Mouse (Mus musculus): Measurements from ENCODE around the gene Clcnka.

Gene Clcnka

GRCm38 (mm10) chr4:141398545-141398944, at the start of gene Clcnka:
Gene Clcnka, minus strand, starts transcription at chr4:141398724.
- peak; percentile 72 for DNase-seq

DNA sequence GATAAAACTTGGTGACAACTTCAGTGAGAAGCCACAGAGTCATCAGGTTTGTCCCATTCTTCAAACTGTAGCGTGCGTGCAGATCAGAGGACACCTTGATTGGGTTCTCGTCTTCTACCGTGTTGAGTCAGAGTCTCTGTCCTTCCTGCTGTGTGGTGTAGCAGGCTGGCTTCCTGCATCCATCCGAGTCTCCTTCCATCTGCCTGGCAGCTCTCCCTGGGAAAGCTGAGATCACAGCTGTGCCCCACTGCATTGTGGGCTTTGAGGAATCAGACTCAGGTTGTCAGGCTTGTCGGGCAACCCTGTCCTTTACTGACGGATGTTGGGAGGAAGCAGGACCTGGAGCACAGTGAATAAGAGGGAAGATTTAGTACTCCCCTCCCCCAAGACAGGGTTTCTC, 47.7 kb upstream of the Clcnka start:
- DNase-seq = no peak

- no peak for DNase-seq
Measured at GRCm38 (mm10) chr4:141445328-141445720, 46.8 kb upstream of the Clcnka start.

GRCm38 (mm10) chr4:141444451-141445327, 46.2 kb upstream of the Clcnka start, which contains the start of gene Zbtb17:
Gene Zbtb17, plus strand, starts transcription at chr4:141444654.
- DNase-seq = peak; percentile 83

- no peak for DNase-seq
Measured at GRCm38 (mm10) chr4:141443641-141444429, 45.3 kb upstream of the Clcnka start.

DNA sequence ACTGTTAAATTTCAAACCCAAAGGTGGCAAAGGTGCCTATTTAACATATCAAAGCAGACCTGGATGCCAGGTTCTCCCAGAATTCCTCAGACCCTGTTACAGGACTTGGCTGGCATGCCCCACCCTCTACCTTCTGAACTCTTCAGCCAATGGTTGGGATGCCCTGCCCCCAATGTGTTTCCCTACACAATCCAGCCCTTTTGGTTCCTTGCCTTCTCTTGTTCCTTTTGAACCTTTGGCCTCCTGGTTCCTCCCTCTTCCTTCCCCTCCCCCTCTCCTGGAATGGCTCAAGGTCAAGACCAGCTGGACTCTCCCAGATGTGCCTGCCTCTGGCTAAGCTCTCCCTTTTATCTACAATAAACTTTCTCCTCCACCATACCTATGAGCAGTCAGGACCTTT, 42.4 kb upstream of the Clcnka start:
- peak; percentile 89 for DNase-seq

- DNase-seq = peak; percentile 74
Measured at GRCm38 (mm10) chr4:141439083-141439803, 40.7 kb upstream of the Clcnka start.

DNA sequence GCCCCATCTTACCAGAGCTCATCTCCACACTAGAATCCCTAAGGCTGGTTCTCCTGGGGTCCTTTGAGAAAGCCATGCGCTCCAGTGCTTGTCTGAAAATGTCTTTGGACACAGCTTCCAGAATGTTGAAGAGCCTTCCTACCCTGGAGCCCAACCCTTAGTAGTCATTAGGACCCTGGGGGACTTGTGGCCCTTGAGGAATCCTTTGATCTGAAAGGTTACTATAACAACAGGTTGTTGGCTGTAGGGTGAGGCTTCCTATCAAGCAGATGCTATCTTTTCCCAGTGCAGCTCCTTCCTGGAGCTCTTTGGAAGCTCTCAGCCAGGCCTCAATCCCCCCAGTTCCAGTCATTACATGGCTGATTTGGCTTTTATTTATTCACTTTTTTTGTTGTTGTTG, 37.5 kb upstream of the Clcnka start, which contains the start of gene Srarp:
Gene Srarp, minus strand, starts transcription at position 132 of the 400 bp plus-strand sequence.
- DNase-seq = no peak

GRCm38 (mm10) chr4:141433191-141433590, 34.7 kb upstream of the Clcnka start:
- DNase-seq = no peak

- no peak for DNase-seq
Measured at GRCm38 (mm10) chr4:141432666-141433065, 34.1 kb upstream of the Clcnka start.

DNA sequence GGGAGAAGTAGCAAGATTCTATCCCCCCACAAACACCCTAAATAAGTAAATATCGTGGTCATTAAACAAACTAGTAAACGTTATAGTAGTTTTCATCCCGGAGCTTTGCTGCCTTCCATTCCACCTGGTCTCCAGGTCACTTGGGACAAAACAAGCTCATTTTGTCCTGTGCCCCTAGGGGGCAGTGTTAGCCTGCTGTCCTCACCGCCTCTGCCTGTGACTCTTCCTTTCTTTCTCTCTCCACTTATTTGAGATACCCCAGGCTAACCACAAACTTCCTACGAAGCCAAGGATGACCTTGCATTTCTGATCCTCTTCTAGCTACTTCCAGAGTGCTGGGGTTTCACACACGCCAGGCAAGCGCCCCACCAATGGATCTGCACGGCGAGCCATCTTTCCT, 32.5 kb upstream of the Clcnka start:
- DNase-seq = peak; percentile 72

GRCm38 (mm10) chr4:141429847-141430246, 31.3 kb upstream of the Clcnka start:
- DNase-seq = peak; percentile 52

DNA sequence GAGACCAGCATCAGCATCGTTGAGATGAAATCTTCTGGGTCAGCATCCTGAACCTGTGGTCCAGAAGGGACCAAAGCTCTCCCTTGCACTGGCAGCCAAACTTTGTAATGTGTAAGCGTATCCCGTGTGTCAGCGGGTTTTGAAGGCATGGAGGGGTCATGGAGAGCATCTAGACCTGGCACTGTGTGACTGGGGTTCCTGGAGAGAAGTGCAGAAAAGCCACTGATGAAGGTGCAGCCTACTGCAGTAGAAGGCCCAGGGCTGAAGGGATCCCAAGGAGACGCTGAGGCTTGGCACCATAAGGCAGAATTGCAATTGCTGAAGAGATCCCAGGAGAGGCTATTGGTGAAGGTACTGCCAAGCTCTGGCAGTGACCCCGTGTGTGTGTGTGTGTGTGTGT, 30.9 kb upstream of the Clcnka start:
- DNase-seq = no peak

- no peak for DNase-seq
Measured at GRCm38 (mm10) chr4:141427921-141428320, 29.4 kb upstream of the Clcnka start.

DNA sequence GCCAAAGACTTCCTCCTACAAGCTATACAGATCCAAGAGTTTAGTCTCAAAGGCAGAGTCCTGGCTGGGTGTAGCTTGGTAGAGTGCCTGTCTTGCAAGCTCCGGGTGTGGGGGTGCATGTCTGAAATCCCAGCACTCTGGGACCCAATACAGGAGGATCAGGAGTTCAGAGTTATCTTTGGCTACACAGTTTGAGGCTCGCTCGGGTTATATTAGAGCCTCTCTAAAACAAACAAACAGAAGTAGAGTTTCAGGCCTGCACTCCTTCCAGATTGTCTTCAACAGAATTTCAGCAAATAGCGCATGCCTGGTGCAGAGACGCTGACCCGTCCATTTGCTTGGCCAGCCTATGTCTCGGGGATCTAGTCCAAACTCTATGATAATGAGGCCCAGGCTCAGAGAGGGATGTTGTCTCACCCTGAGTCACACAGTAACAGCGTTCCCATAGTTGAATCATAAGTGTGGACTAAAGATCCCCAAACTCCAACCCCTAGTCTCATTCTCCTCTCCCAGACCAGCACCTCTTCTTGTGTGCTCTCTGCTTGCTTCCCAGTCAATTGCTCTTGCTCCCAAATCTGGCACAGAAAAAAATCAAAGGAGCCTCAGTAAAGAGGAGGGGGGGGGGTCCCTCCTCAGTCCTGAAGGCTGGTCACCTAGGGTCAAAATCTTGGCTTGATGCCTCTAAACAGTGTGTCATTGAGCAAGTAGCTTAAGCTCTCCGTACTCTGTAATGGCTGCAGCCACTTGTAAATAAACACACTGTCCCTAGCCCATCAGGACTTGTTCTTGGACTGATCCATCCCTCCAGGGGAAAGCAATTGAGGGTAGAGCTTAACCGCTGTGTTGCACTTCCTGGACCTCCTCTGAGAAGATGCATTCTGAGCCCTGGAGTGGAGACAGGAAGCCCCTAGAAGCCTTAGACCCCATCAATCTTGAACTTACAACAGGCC, 28.5 kb upstream of the Clcnka start:
- no peak for DNase-seq

- DNase-seq = peak; percentile 85
Measured at GRCm38 (mm10) chr4:141425484-141426479, 27.3 kb upstream of the Clcnka start.

- no peak for DNase-seq
Measured at GRCm38 (mm10) chr4:141423691-141424431, 25.3 kb upstream of the Clcnka start.

- no peak for DNase-seq
Measured at GRCm38 (mm10) chr4:141423288-141423687, 24.8 kb upstream of the Clcnka start.

GRCm38 (mm10) chr4:141422841-141423240, 24.3 kb upstream of the Clcnka start:
- no peak for DNase-seq

DNA sequence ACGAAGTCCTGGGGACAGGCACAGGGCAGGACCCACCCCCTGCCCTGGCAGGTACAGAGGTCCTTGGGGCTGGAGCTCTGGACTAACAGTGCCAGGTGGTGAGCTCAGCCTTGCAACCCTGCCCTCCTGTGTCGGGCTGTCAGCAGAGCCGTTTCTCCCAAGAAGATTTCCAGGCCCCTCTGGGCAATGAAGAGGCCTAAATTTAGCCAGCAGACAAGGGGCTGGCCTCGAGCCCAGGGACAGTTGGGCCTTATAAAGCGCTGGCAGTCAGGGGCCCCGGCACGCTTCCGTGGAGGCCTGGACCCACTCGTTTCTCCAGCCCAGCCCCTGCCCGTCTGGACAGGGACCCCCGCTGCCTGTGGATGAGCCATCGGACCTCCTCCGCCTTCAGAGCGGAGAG, 22.9 kb upstream of the Clcnka start:
- no peak for DNase-seq

Measured in kidney, adult 11 months (tissue).